Mouse (Mus musculus) small intestine, adult 2 months (tissue): Measurements from ENCODE around the gene Mettl7b. TPM values are rescaled to one million over a fixed set of nuclear protein-coding genes. Genes with fewer than 3 reads are reported as not detected.
A peak's percentile ranks its signal among the peaks of the same experiment; 100 is the strongest.

Experiments used
- H3K27ac ChIP-seq: fragments of 200-500 bp; 2 replicates; pipeline ENCODE4 v1.5.1; 2012; ENCODE audit warnings: low read depth, low read length, control low read depth, inconsistent platforms; ENCODE audit not compliant: insufficient read depth
- H3K27me3 ChIP-seq: fragments of 200-500 bp; 2 replicates; pipeline ENCODE4 v1.6.1; 2012; ENCODE audit warnings: mild to moderate bottlenecking, moderate library complexity, low read length, inconsistent platforms; ENCODE audit not compliant: control insufficient read depth, insufficient read depth
- H3K36me3 ChIP-seq: fragments of 200-500 bp; 2 replicates; pipeline ENCODE4 v1.6.1; 2012; ENCODE audit warnings: mild to moderate bottlenecking, low read length, control low read depth, inconsistent platforms; ENCODE audit not compliant: control insufficient read depth, insufficient read depth
- H3K4me1 ChIP-seq: fragments of 200-500 bp; 2 replicates; pipeline ENCODE4 v1.6.1; 2012; ENCODE audit warnings: low read length, inconsistent platforms, mixed read lengths; ENCODE audit not compliant: control insufficient read depth, insufficient read depth, insufficient read length
- H3K4me3 ChIP-seq: fragments of 200-500 bp; 2 replicates; pipeline ENCODE4 v1.5.1; 2012; ENCODE audit warnings: low read depth, mild to moderate bottlenecking, control low read depth, inconsistent platforms, low read length, moderate library complexity
- CTCF ChIP-seq: fragments of 200-500 bp; IDR thresholded peaks from 2 replicates; pipeline ENCODE4 v1.5.1; 2012; ENCODE audit warnings: low read depth, mild to moderate bottlenecking, control low read depth, inconsistent platforms, low read length, moderate library complexity, mixed read lengths; ENCODE audit not compliant: insufficient replicate concordance, insufficient read length; ENCODE audit errors: extremely low read depth
- POLR2A ChIP-seq: fragments of 200-500 bp; IDR thresholded peaks from 2 replicates; pipeline ENCODE4 v1.6.1; 2012; ENCODE audit warnings: low read depth, mild to moderate bottlenecking, control low read depth, inconsistent platforms, low read length, moderate library complexity
- WGBS: fragments of 180-500 bp; shearing (Covaris S2); methylation state at CpG from one replicate; pipeline ENCODE4 v1.1.7; 2018; 5-methylcytosine and 5-hydroxymethylcytosine counted together
- polyA plus RNA-seq: library from polyadenylated mRNA; depleted of rRNA; stranded (reverse); fragments of >200 nt; gene quantifications from 2 replicates; pipeline ENCODE4 v1.2.3, GENCODE M21; 2012

Mettl7b gene
- polyA plus RNA-seq, 1 experiment: 32.2 TPM

DNA sequence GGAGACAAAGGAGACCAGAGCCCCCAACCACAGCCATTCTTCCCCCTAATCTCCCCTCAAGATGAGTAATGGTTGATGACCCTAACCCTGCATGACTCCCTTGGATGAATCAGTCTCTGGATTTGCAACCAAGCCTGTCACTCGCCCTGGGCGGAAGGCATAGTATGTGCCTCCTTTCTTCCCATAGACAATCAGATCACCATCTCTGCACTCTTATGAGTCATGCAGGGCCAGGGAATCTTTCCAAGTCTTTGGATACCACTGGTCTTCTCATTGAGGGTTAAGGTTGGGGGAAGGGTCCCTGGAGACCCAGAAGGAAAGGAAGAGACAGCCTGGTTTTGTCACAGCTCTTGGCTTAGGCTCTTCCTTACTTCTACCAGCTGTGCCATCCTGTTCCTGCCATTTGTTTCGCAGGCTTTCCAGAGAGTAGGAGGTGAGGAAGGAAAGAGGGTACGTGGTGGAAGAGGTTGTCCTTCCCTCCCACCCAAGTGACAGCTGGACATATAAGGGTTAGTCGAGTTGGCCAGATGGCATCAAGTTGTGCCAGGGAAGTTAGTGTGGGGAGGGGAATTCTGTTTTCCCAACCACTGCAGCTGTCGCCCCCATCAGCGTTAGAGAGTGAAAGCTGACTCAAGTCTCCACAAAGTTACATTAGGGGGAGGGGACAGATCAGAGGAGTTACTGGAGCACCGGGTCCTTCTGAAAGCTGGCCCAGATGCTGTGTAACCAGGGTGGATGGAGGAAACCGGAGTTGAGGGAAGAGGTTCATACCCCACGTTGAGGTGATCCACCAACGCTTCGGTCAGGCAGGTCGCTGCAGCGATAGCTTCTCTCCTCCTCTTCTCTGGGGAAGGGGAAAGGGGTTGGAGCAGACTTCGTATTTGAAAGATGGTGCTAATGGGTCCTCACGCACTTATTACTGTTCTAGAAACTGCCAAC, 38.6 kb downstream of the Mettl7b start:
- peaks cover 31% of the 10 kb centered on the region for H3K4me1 ChIP-seq
- H3K4me3 ChIP-seq: peak overlapping the region; percentile 68
- 56% methylated on average over 16 of the region's 16 CpGs for WGBS
- no peak for TF ChIP-seq POLR2A
- TF ChIP-seq CTCF: no peak
- H3K27me3 ChIP-seq: no peaks in the 10 kb centered on the region
- peak overlapping the region; percentile 23; the same call in 1 of the 2 replicates for H3K27ac ChIP-seq
- H3K36me3 ChIP-seq: peaks cover 7% of the 10 kb centered on the region; the same call in 1 of the 2 replicates

DNA sequence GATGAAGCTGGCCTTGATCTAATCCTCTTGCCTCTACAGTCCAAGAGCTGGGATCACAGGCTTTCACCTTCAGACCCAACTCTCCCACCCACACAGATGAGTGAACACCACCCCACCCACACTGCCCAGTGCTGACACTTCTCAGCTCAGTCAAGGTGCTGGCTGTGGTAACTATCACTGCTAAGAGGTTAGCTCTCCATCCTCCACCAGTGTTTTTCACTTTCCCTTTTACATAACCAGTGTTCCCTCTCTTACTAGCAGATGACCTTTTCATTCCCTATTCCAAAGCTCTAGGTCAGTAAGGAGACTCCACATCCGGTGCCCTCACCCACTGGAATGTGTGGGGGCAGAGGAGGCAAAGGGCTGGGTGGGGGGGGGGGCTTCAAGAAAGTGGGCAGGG, 39.5 kb downstream of the Mettl7b start:
- Histone ChIP-seq H3K4me1 (peaks cover 31% of the 10 kb centered on the region), H3K36me3 (peaks cover 11% of the 10 kb centered on the region; the same call in 1 of the 2 replicates), H3K27me3 (no peaks in the 10 kb centered on the region), H3K4me3 (no peak overlapping the region), H3K27ac (0 out of 2 replicates have a peak overlapping the region, but pooled peaks have one; percentile 18)
- 77% methylated on average over 1 of the region's 1 CpGs for WGBS
- TF ChIP-seq CTCF (no peak), POLR2A (no peak)

DNA sequence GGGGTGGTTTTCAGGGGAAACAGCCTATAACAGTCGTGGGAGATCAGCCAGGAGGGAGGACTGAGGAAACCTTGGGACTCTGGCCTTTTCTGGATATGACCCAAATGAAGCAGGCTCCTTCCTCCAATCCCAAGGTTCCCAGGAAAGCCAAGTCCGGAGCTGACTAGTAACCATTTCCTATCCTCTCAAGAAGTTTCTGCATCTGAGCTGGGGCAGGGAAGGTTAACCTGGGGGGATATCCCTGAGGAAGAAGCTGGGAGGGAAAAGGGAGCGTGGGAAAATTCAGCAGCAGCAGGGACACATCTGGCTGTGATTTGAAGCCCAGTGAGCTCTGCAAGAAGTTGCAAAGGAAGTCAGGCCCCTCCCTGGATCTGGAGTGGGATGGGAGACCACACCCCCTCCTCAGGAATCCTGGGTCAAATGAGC, 40.0 kb downstream of the Mettl7b start:
- H3K36me3 ChIP-seq: peaks cover 11% of the 10 kb centered on the region; the same call in 1 of the 2 replicates
- H3K27ac ChIP-seq: no peak overlapping the region; the same call in 1 of the 2 replicates
- no peak for TF ChIP-seq CTCF
- TF ChIP-seq POLR2A: no peak
- H3K27me3 ChIP-seq: no peaks in the 10 kb centered on the region
- H3K4me3 ChIP-seq: no peak overlapping the region
- WGBS: 39% methylated on average over 3 of the region's 3 CpGs
- H3K4me1 ChIP-seq: peaks cover 31% of the 10 kb centered on the region

DNA sequence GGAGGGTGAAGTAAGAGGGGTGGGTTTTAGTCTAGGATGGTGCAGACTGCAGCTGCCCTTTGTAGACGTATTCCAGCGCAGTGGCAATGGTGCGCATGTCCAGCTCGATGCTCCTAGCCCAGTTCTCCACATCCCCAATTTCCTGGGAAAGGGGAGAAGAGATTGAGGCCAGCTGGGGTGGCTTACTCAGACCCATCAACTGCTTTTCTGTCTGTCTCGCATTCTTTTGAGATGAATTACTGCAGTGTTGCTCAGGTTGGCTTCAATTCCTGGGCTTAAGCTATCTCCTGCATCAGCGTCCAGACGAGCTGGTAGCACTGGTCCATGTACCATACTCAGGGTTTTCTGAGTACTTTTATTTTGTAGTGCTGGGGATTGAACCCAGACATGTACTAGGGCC, 40.8 kb downstream of the Mettl7b start:
- H3K36me3 ChIP-seq: peaks cover 16% of the 10 kb centered on the region
- TF ChIP-seq POLR2A (no peak), CTCF (no peak)
- H3K27ac ChIP-seq: peak overlapping the region; percentile 70; the same call in 1 of the 2 replicates
- 84% methylated on average over 7 of the region's 7 CpGs for WGBS
- H3K4me3 ChIP-seq: no peak overlapping the region
- peaks cover 31% of the 10 kb centered on the region for H3K4me1 ChIP-seq
- H3K27me3 ChIP-seq: no peaks in the 10 kb centered on the region

DNA sequence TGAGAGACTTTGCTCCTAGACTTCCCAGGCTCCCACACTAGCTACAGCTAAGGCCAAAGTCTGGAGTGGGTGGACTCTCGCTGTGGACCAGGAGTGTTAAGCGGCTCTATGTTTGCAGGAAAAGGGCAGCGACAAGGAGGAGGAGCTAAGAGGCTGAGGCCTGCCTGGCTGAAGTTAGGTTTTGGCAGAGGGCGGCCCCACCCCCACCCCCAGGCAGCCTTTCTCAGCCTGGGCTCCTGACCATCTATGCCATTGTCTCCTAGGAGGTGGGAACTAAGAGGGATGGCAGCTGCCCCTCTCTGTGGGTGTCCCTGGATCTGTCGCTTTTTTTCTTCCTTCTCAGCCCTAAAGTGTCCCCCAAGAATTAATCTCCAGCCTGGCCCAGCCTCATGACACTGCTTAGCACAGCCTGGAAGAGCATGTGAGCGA, 41.6 kb downstream of the Mettl7b start:
- H3K4me1 ChIP-seq: peaks cover 31% of the 10 kb centered on the region
- no peak for TF ChIP-seq CTCF
- no peak for TF ChIP-seq POLR2A
- peak overlapping the region; percentile 70 for H3K27ac ChIP-seq
- no peak overlapping the region for H3K4me3 ChIP-seq
- no peaks in the 10 kb centered on the region for H3K27me3 ChIP-seq
- peaks cover 19% of the 10 kb centered on the region for H3K36me3 ChIP-seq
- 21% methylated on average over 6 of the region's 6 CpGs for WGBS

DNA sequence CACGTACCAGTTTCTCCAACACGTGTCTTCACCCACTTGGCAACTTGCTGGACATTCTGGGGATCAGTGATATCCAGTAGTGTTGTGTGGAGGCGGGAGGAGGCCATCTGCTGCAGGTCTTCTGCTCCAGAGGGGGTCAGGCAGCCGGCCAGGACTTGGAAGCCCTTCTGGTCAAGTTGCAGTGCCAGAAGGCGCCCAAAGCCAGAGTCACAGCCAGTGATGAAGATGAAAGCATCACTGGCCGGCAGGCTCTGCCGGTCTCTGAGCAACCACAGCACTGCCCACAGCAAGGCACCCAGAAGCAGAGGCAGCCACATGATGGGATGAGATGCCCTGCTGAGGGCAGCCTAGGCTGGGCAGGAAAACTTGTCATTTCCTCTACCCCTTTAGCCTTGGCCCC, 42.5 kb downstream of the Mettl7b start:
- WGBS: 62% methylated on average over 7 of the region's 7 CpGs

DNA sequence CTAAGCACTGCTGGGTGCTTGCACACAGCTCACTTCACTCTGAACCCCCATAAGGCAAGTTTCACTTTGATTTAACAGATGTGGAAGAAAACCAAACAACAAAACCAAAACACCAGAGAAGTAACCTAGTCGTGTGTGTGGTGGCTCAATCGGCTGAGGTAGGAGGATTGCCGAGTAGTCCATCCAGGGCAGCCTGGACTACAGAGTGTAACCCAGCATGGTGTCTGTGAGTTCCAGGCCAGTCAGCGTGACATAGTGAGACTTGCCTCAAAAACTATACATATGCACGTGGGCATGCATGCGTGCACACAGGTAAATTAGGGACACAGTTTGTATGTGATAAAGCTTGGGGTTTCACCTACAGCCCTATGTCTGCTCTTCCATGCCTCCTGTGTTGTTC, 43.4 kb downstream of the Mettl7b start:
- Histone ChIP-seq H3K4me1 (peaks cover 25% of the 10 kb centered on the region), H3K4me3 (no peak overlapping the region), H3K27ac (no peak overlapping the region), H3K27me3 (no peaks in the 10 kb centered on the region), H3K36me3 (peaks cover 25% of the 10 kb centered on the region)
- TF ChIP-seq CTCF: no peak
- no peak for TF ChIP-seq POLR2A
- 88% methylated on average over 6 of the region's 6 CpGs for WGBS

More for the DNA sequence above, 42.5 kb downstream of the Mettl7b start:
- TF ChIP-seq CTCF (no peak), POLR2A (no peak)
- Histone ChIP-seq H3K27ac (peak overlapping the region; percentile 70), H3K4me1 (peaks cover 27% of the 10 kb centered on the region), H3K36me3 (peaks cover 23% of the 10 kb centered on the region), H3K4me3 (no peak overlapping the region), H3K27me3 (no peaks in the 10 kb centered on the region)
